Mouse (Mus musculus) right cerebral cortex, postnatal 4 days (tissue): ENCODE data around the gene Crip3.
A peak's percentile ranks its signal among the peaks of the same experiment; 100 is the strongest.

Source experiments
- DNase-seq: peaks from one replicate; pipeline ENCODE4 v3.0.0-alpha.2; 2022

Gene Crip3

DNA sequence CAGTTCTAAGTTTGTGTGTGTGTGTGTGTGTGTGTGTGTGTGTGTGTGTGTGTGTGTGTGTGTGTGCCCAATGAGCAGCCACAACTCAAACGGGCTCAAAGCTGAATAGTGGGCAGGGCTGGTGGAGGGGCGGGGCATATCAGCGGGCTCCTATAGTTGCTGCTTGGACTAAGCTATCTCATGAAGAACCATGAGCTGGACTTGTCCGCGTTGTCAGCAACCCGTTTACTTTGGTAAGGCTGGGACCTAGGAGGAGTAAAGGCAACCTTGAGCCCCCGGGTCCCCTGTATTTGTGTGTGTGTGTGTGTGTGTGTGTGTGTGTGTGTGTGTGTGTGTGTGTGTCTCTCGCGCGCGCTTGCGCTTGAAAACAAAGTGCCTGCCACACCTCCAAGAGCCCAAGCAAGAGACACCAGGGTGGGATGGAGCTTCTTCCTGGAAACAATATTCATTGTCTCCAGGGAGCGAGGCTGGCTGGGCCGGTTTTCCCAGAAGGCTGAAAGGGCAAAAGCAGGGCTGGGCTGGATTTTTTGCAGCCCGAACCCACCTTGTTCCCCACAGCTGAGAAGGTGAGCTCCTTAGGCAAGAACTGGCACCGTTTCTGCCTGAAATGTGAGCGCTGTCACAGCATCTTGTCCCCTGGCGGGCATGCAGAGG lies at the start of gene Crip3:
Gene Crip3 (plus strand): TSS at position 166 of the 654 bp plus-strand sequence.
- no peak for DNase-seq

- peak; percentile 95 for DNase-seq
Observed at GRCm38 (mm10) chr17:46383294-46384060, 45.2 kb upstream of the Crip3 start, which contains the start of gene Zfp318. Gene Zfp318 (plus strand): TSS chr17:46383731.

- DNase-seq = peak; percentile 27
Observed at GRCm38 (mm10) chr17:46384061-46384801, 44.5 kb upstream of the Crip3 start.

DNA sequence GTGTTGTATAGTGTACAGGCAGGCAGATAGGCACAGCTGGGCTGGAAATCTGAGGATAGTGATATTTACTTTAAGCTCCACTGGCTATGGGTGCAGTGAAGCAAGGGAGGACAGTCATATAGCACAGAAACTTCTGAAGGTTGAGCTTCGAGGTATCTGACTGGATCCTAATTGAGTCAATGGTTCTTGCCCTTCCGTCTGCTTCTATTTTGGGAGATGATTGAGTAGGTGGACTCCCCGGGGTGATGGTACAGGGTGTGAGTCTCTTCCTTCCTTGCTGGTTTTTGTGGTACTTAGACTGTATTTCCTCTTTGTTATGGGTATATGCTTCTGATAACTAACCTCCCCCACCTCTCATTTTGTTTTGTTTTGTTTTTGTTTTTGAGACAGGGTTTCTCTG lies 40.5 kb upstream of the Crip3 start:
- no peak for DNase-seq

DNA sequence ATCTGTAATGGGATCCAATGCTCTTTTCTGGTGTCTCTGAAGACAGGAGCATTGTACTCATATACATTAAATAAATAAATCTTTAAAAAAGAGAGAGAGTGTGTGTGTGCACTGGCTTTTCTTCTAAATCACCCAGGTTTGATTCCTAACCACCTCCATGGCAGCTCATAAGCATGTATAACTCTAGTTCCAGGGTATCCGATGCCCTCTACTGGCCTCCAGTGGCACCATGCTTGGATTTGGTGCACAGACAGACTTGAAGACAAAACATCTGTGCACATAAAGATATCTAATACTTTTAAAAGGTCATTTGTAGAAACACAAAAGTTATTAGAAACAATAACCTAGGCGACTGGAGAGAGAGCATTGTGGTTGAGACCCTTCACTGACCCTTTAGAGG lies 35.7 kb upstream of the Crip3 start:
- no peak for DNase-seq

GRCm38 (mm10) chr17:46394631-46395030 lies 34.1 kb upstream of the Crip3 start:
- no peak for DNase-seq

DNA sequence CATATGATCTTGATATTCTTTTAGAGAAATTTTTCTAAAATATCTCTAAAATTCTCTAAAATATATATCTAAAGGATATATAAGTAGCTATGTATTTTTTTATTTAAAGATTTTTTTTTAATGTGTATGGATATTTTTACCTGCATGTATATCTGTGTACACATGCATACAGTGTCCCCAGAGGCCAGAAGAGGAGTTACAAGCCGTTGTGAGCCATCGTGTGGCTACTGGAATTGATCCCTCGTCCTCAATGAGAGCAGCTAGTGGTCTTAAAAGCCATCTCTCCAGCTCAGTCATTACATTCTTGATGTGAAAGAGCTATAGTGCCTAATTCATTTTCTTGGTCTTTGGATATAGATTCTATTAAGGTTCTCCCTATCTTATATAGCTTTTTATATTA lies 20.2 kb upstream of the Crip3 start:
- no peak for DNase-seq

GRCm38 (mm10) chr17:46418628-46419027 lies 10.1 kb upstream of the Crip3 start:
- DNase-seq = no peak

DNA sequence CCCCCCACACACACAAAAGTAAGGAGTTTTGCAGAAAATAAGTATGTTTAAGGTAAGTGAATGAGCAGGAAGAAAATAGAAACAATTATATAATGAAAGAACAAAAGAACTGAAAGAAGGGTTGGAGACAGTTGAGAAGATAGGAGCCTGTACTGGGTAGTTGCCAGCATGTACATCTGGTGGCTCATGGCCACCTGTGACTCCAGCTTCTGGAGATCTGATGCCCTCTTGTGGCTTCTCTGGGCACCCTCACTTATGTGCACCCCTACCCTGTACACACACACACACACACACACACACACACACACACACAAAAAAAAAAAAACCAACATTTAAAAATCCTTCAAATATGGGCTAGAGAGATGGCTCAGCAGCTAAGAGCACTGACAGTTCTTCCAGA lies 9.0 kb upstream of the Crip3 start:
- DNase-seq = no peak

DNA sequence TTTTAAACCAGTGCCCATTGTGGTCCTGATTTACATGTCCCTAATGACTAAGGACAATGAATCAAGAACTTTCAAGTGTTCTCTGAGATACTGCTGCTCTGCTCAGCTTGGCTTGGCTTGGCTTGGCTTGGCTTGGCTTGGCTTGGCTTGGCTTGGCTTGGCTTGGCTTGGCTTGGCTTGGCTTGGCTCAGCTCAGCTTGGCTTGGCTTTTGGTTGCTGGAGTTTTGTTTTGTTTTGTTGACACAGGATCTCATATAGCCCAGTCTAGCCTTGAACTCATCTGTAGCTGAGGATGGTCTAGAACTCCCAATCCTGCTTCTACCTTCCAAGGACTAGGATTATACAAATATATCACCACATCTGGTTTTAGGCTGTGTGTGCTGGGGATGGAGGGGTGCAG lies 2.2 kb upstream of the Crip3 start:
- DNase-seq = no peak

GRCm38 (mm10) chr17:46433627-46434026 lies 4.9 kb downstream of the Crip3 start:
- DNase-seq = no peak

GRCm38 (mm10) chr17:46436672-46437366 lies 8.1 kb downstream of the Crip3 start:
- DNase-seq = no peak

- DNase-seq = no peak
Observed at GRCm38 (mm10) chr17:46438298-46438873, 9.7 kb downstream of the Crip3 start, which contains the start of gene Slc22a7. Gene Slc22a7 (minus strand): TSS chr17:46438457.

DNA sequence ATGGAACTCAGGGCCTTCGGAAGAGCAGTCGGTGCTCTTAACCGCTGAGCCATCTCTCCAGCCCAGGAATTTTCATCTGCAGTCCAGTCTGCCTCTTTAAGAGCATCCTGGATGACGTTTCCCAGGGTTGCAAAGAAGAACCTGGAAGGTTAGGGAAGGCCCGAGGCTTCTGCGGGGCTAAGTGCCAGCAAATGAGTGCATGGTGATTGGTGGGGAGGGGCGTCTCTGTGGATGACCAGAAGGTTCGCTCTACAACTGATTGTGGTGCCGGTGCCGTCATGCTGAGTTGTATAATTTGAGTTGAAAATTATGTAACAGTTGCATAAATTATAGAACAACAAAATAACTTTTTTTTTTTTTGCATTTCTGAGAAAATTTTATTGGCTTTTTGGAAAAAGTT lies 10.4 kb downstream of the Crip3 start:
- no peak for DNase-seq

GRCm38 (mm10) chr17:46444839-46445579 lies 16.3 kb downstream of the Crip3 start:
- no peak for DNase-seq

DNA sequence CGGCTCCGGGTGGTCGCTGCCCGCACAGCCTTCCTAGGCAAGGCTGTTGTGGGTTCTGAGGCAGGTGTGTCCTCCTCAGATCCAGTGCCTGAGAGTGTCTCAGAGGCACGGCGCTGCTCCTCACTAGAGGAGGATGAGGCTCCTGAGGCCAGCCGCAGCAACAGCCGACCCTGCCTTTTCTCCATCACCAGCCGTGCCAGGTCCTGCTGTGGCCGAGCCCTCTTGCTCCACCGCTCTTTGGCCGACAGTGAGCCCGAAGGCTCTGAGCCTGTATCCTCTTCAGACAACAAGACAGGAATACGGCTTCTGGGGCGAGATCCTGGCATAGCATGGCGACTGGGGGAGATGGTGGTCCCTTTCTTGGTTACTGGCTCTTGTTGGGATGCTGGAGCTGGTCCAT lies 17.5 kb downstream of the Crip3 start:
- no peak for DNase-seq

DNA sequence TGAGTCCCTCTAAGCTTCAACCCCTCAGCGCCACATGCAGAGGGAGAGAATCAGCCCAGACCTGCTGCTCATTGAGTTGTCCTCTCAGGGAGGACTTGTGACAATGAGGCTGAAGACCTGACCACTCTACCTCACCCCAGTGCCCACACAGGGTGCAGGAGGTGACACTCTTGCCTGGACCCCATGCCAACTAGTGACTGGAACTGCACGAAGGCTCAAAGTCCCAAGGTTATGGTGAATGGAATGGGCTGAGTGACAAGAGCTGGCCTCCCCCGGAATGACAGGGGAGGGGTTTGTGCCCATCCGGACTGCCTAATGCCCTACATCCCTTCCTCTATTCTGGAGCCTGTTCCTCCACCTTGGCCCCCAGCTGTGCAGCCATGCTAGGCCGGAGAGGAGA lies 24.0 kb downstream of the Crip3 start:
- DNase-seq = no peak

- DNase-seq = no peak
Observed at GRCm38 (mm10) chr17:46453302-46453948, 24.7 kb downstream of the Crip3 start.

DNA sequence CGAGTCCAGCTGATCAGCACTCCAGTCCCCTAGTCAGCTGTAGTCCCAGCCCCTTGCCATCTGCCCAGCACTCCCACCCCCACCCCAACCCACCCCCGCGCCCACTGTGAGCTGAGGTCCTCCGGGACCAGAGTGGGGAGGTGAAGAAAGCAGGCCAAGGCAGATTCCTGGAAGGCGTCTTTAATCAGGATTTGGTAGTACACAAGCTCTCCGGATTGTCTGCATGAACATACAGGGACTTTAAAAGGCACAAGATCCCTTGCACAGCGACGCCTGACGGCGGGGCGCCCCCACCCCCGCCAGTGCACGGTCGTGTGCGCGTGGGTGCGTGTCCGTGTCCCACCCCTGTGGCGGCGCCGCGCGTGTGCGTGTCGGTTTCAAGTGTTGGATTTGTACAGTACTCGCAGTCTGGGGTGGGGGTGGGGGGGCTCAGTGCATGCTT lies 25.3 kb downstream of the Crip3 start:
- DNase-seq = no peak

DNA sequence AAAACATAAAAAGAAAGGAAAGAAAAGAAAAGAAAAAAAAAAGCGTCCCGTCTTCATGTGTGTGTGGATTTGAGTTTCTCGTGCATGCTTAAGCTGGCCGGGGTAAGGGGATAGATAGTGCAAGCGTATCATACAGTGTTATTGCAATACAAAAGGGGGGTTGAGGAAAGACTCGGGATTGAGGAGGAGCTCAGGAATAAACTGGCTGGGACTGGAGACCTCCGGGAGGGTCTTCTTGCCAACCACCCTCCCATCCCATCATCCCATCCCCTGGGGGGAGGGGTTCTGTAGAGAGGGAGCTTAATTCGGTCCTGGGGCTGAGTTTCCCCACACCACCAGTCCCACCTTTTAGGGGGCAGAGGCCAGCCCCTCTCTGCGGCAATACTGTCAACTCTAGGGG lies 25.8 kb downstream of the Crip3 start:
- DNase-seq = no peak

- peak; percentile 40 for DNase-seq
Observed at GRCm38 (mm10) chr17:46455110-46455691, 26.5 kb downstream of the Crip3 start.
